Mouse (Mus musculus): ENCODE measurements around the gene Gm5458. TPM values are rescaled to one million over a fixed set of nuclear protein-coding genes. Genes with fewer than 3 reads are reported as not detected.

Gm5458 gene
- polyA plus RNA-seq (2017; shearing (Covaris generic)) = not detected

DNA sequence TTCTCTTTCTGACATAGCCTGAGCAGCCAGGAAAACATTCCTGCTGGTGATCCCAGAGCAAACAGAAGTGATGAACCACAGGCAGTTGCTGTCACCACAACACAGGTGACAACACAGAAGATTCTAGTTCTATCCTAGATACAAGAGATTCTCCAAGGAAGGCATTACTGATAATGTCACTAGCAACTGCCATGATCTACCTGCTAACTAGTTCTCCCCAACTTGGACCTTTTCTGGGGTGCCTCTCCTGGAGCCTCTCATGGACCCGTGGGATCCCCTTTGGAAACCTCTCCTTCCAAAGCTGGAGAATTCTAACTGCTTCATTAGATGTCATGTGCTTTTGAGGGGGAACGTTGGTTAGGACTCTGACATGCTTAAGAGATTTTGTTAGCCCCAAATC, at the start of gene Gm5458:
Gene Gm5458 (minus strand): TSS at position 101 of the 400 bp plus-strand sequence.

DNA sequence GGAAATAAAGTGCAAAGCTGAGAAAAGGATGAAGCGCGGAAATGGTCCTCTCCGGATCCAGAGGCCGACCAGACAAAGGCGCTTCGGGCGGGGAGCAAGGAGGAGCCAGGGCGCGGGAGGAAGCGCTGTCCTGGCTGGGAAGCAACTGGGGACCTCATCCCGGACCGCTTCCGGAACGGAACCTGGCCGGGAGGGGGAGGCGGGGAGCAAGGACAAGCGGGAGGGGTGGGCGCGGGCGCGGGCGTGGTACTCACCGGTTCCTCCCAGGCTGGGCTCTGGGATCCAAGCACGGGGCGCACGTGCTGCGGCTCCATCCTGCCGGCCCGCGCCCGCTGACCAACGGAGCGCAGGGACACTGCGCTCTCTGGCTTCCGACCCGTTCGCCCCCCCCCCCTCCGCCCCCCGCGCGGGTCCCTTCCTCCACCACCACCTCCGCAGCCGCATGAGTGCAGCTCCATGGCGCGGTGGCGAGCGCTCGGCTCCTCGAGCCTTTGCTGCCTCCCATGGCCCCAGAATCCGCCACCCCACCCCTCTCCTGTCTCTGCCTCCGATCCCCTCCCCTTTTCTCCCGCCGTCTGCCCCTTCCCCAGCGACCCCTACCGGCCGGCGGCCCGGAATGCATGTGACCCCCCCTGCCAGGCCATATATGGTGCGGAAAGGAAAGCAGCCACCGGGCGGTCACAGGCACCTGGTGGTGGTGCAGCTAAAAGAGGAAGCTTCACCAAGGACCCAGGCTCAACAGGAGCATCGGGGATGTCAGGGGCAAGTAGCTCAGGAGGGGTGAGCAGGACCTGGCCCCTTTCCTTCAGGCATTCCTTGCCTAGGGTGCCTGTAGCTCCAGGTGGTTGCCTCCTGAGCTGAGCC, 17.3 kb downstream of the Gm5458 start, which contains the start of gene Gm2237:
Gene Gm2237 (minus strand): TSS at position 332 of the 864 bp plus-strand sequence.

DNA sequence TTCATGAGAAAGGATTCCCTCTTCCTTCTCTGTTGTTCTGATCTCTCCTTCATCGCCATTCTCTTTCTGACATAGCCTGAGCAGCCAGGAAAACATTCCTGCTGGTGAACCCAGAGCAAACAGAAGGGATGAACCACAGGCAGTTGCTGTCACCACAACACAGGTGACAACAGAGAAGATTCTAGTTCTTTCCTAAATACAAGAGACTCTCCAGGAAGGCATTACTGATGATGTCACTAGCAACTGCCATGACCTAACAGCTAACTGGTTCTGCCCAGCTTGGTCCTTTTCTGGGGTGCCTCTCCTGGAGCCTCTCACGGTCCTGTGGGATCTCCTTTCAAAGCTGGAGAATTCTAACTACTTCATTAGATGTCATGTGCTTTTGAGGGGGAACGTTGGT, 52.5 kb downstream of the Gm5458 start, which contains the start of gene Gm2244:
Gene Gm2244 (minus strand): TSS at position 101 of the 400 bp plus-strand sequence.

Other genes starting within 250 kb of the Gm5458 start
- gene Gm21738, start 183.7 kb downstream of the Gm5458 start, polyA plus RNA-seq (2017; shearing (Covaris generic)) = 13.6 TPM
- gene Gm2244, start 52.6 kb downstream of the Gm5458 start, polyA plus RNA-seq (2017; shearing (Covaris generic)) = not detected
- 0.22 TPM for gene Gm2237, start 17.4 kb downstream of the Gm5458 start, polyA plus RNA-seq (2017; shearing (Covaris generic))
- 0.22 TPM for gene Nid2, start 148.7 kb upstream of the Gm5458 start, polyA plus RNA-seq (2017; shearing (Covaris generic))
- gene Rtraf, start 221.2 kb upstream of the Gm5458 start, polyA plus RNA-seq (2017; shearing (Covaris generic)) = 79.8 TPM

All from naive thymus-derived CD4-positive, alpha-beta T cell, adult 5 months (primary cell).